Mouse (Mus musculus): ENCODE results near the gene C1ql4. TPM values are rescaled to one million over a fixed set of nuclear protein-coding genes. Genes with fewer than 3 reads are reported as not detected.

C1ql4 gene
- polyA plus RNA-seq, 1 experiment from 2014 or later = 1.3 TPM

DNA sequence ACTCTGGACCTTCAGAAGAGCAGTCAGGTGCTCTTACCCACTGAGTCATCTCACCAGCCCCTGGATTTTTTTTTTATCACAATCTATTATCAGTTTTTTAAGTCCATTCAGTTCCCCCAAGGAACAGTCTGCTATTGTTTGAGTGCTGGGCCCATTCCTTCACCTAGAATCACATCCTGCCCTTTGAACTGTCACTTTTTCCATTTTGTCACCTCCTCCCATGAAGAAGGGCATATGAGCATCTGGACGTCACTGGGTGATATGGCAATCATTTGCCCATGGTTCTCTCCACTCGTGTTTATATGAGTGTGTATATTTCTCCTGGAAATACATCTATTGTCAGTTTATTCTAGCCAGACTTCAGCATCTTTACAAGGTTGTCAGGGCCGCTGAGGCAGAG, 20.2 kb upstream of the C1ql4 start:
- ATAC-seq (ENCODE audit: low FRiP score, low TSS enrichment) = no peak
- 76% methylated on average over 3 of the region's 3 CpGs for WGBS

DNA sequence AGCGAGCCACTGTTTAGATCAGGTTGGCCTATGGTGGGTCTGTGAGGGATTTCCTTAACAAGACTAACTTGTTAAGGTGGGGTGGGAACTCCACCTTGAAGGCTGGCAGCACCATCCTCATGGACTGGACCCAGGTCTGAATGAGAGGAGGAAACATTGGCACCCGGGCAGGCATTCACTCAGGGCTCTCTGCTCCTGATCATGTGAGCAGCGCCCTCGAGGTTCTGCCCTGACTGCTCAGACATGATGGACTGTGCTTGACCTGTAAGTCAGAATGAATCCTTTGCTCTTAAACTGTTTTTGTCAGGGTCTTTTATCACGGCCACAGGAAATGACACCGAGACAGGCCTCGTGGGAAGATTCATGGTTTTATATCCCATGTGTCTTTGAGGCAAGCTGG, 17.6 kb upstream of the C1ql4 start:
- H3K36me3 ChIP-seq (ENCODE audit: control insufficient read depth, insufficient read depth, low read length) = no peaks in the 10 kb centered on the region
- 25% methylated on average over 7 of the region's 7 CpGs for WGBS
- ATAC-seq (ENCODE audit: low FRiP score, low TSS enrichment) = no peak; the same call in 1 of the 2 replicates
- 0 out of 2 replicates have a peak, but pooled peaks cover 4% of the 10 kb centered on the region for H3K4me1 ChIP-seq (ENCODE audit: control insufficient read depth, insufficient read depth, low read length)
- no peaks in the 10 kb centered on the region for H3K27me3 ChIP-seq (ENCODE audit: control insufficient read depth, insufficient read depth, low read length)
- no peak overlapping the region for H3K9ac ChIP-seq (ENCODE audit: low read depth, low read length)
- no peak overlapping the region for H3K4me2 ChIP-seq (replicated peaks; ENCODE audit: low read depth, low read length)
- H3K4me3 ChIP-seq (ENCODE audit: low read length) = no peak overlapping the region
- peaks cover 4% of the 10 kb centered on the region for H3K9me3 ChIP-seq (ENCODE audit: control insufficient read depth, low read length)
- no peak overlapping the region for H3K27ac ChIP-seq (ENCODE audit: low read depth, low read length)

More for the DNA sequence above, 20.2 kb upstream of the C1ql4 start:
- Histone ChIP-seq H3K4me3 (ENCODE audit: low read length) (no peak overlapping the region), H3K36me3 (ENCODE audit: control insufficient read depth, insufficient read depth, low read length) (no peaks in the 10 kb centered on the region), H3K27me3 (ENCODE audit: control insufficient read depth, insufficient read depth, low read length) (no peaks in the 10 kb centered on the region), H3K9ac (ENCODE audit: low read depth, low read length) (no peak overlapping the region), H3K27ac (ENCODE audit: low read depth, low read length) (no peak overlapping the region), H3K4me2 (replicated peaks; ENCODE audit: low read depth, low read length) (no peak overlapping the region), H3K9me3 (ENCODE audit: control insufficient read depth, low read length) (peaks cover 4% of the 10 kb centered on the region), H3K4me1 (ENCODE audit: control insufficient read depth, insufficient read depth, low read length) (0 out of 2 replicates have a peak, but pooled peaks cover 4% of the 10 kb centered on the region)

DNA sequence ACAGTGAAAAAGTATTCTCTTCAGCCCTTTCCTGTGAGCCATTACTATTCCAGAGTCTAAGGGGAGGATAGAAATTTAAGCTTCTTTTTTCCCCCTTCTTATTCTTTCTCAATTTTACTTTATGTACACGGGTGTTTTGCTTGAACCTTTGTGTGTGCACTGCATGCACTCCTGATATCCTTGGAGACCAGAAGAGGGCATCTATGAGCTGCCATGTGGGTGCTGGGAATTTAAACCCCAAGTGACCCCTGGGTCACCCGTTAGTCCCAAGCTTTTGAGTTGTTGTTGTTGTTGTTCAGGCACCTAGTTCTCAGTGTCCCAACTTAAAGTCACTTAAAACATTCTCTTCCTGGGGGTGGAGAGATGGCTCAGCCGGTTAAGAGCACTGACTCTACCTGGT, 12.4 kb upstream of the C1ql4 start:
- no peak for ATAC-seq (ENCODE audit: low FRiP score, low TSS enrichment)
- Histone ChIP-seq H3K4me2 (replicated peaks; ENCODE audit: low read depth, low read length) (no peak overlapping the region), H3K9me3 (ENCODE audit: control insufficient read depth, low read length) (no peaks in the 10 kb centered on the region), H3K27ac (ENCODE audit: low read depth, low read length) (no peak overlapping the region), H3K27me3 (ENCODE audit: control insufficient read depth, insufficient read depth, low read length) (peaks cover 36% of the 10 kb centered on the region), H3K4me3 (ENCODE audit: low read length) (no peak overlapping the region), H3K9ac (ENCODE audit: low read depth, low read length) (no peak overlapping the region), H3K36me3 (ENCODE audit: control insufficient read depth, insufficient read depth, low read length) (no peaks in the 10 kb centered on the region), H3K4me1 (ENCODE audit: control insufficient read depth, insufficient read depth, low read length) (peaks cover 32% of the 10 kb centered on the region)
- 50% methylated on average over 3 of the region's 3 CpGs for WGBS

DNA sequence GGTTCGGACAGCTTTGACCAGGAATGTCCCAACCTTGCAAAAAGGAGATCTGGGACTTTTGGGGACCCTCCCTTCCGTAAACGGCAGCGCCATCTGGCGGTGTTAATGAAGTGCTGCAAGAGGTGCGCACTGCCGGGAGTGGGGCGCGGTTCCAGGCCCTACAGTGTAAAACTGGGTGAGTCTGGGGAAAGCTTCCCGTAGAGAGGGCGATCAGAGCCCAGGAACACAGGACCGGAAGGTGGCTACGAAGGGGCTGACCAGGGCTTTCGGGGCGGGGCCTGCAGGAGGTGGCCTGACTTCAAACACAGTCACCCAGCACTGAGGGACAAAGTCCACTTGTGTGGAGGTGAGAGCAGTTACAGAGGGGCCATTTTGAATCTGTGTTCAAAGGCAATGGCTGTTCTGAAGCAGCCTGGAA, 11.5 kb upstream of the C1ql4 start:
- H3K27ac ChIP-seq (ENCODE audit: low read depth, low read length) = no peak overlapping the region

DNA sequence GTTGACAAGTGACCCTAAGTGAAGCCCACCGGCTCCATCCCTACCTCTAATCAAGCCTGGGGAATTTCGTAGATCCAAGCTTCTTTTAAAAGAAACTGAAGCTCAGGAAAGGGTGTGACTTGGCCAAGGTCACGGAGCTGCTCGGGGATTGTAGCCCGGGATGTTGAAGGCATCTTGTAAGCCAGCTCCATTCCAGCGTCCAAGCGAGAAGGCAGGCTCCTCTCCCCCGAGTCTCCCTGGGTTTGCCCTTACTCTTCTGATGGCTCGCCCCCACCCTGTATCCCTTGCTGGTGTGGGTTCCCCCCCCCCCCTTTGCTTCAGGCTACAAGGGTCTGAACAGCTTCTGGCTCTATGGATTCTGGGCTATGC, 10.9 kb upstream of the C1ql4 start:
- 2% methylated on average over 9 of the region's 9 CpGs for WGBS

More for the DNA sequence above, 11.5 kb upstream of the C1ql4 start:
- Histone ChIP-seq H3K9ac (ENCODE audit: low read depth, low read length) (peak overlapping the region; percentile 13; the same call in 1 of the 2 replicates), H3K36me3 (ENCODE audit: control insufficient read depth, insufficient read depth, low read length) (no peaks in the 10 kb centered on the region), H3K4me2 (replicated peaks; ENCODE audit: low read depth, low read length) (peak overlapping the region; percentile 70), H3K9me3 (ENCODE audit: control insufficient read depth, low read length) (no peaks in the 10 kb centered on the region), H3K4me1 (ENCODE audit: control insufficient read depth, insufficient read depth, low read length) (peaks cover 37% of the 10 kb centered on the region), H3K27me3 (ENCODE audit: control insufficient read depth, insufficient read depth, low read length) (peaks cover 42% of the 10 kb centered on the region), H3K4me3 (ENCODE audit: low read length) (peak overlapping the region; percentile 38)
- 2% methylated on average over 15 of the region's 15 CpGs for WGBS
- ATAC-seq (ENCODE audit: low FRiP score, low TSS enrichment) = peak; percentile 34; the same call in 1 of the 2 replicates

DNA sequence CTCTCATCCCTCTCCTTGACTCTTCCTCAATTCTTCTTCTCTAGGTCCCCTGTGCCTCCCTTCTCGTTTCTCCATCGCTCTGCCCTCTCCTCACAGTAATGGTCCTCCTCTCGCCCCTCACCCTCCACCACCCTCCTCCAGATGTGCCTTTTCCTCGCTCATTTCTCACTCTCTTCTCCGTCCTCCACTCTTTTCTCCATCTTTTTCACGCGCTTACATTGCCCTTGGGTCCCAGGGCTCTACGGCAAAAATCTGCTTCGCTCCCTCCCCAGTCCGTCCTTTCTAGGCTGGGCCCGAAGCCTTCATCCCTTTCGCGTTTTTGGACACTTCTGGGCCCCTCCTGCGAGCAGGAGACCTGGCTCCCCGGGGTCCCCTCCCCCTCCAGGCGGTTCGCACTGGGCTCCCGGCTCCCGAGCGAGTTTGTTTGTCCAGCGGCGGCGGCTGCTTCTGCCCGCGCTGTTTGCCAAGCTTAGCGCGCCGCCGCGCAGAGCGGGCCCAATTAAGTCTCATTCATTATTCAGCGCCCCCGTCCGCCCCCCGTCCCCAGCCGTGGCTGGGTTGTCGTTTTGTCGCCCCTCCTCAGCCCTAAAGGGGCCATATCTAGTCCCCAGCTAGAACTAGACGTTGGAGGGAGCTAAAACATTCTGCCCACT, 10.3 kb upstream of the C1ql4 start:
- Histone ChIP-seq H3K27me3 (ENCODE audit: control insufficient read depth, insufficient read depth, low read length) (peaks cover 42% of the 10 kb centered on the region), H3K4me1 (ENCODE audit: control insufficient read depth, insufficient read depth, low read length) (peaks cover 45% of the 10 kb centered on the region), H3K4me2 (replicated peaks; ENCODE audit: low read depth, low read length) (peak overlapping the region; percentile 70)

More for the DNA sequence above, 10.9 kb upstream of the C1ql4 start:
- ATAC-seq (ENCODE audit: low FRiP score, low TSS enrichment) = no peak
- H3K9me3 ChIP-seq (ENCODE audit: control insufficient read depth, low read length) = no peaks in the 10 kb centered on the region
- H3K36me3 ChIP-seq (ENCODE audit: control insufficient read depth, insufficient read depth, low read length) = no peaks in the 10 kb centered on the region
- peak overlapping the region; percentile 45; the same call in 1 of the 2 replicates for H3K9ac ChIP-seq (ENCODE audit: low read depth, low read length)
- H3K4me1 ChIP-seq (ENCODE audit: control insufficient read depth, insufficient read depth, low read length) = peaks cover 41% of the 10 kb centered on the region
- peak overlapping the region; percentile 38 for H3K4me3 ChIP-seq (ENCODE audit: low read length)
- H3K4me2 ChIP-seq (replicated peaks; ENCODE audit: low read depth, low read length) = peak overlapping the region; percentile 70
- H3K27ac ChIP-seq (ENCODE audit: low read depth, low read length) = no peak overlapping the region
- H3K27me3 ChIP-seq (ENCODE audit: control insufficient read depth, insufficient read depth, low read length) = peaks cover 42% of the 10 kb centered on the region

DNA sequence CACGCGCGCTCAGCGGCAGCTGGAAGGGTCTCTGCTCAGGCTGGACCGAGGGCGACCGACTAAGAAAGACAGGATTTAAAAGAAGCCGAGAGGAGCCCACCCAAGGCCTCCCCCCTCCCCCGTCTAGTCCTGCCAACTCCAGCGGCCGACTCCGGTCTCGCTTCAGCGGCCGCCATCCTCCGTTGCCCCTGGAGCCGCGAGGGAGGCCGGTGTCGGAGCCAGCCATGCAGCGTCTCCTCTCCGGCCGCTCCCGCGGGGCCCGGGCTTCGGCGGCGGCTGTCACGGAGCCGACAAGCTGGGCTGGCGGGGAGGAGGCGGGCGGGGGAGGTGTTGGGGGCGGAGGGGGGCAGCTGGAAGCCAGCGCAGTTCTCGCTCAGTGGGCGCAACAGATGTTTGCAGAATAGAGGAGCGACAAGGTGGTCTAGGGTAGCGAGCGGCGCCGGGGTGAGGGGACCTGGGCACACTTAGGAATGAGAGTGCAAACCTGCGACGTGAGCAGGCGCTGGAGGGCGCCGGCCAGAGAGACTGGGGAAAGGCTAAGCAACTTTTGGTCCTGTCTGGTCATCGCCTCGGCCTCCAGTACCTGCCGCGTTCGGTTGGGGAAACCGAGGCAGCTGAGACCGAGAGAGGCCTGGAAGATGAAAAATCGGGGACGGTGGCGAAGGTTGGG, 9.3 kb upstream of the C1ql4 start:
- peak overlapping the region; percentile 32; the same call in 1 of the 2 replicates for H3K9ac ChIP-seq (ENCODE audit: low read depth, low read length)
- H3K4me2 ChIP-seq (replicated peaks; ENCODE audit: low read depth, low read length) = peak overlapping the region; percentile 70
- peak overlapping the region; percentile 38 for H3K4me3 ChIP-seq (ENCODE audit: low read length)
- H3K36me3 ChIP-seq (ENCODE audit: control insufficient read depth, insufficient read depth, low read length) = no peaks in the 10 kb centered on the region
- peak; percentile 33 for ATAC-seq (ENCODE audit: low FRiP score, low TSS enrichment)
- peak overlapping the region; percentile 52; the same call in 1 of the 2 replicates for H3K27ac ChIP-seq (ENCODE audit: low read depth, low read length)
- H3K4me1 ChIP-seq (ENCODE audit: control insufficient read depth, insufficient read depth, low read length) = peaks cover 45% of the 10 kb centered on the region
- H3K9me3 ChIP-seq (ENCODE audit: control insufficient read depth, low read length) = no peaks in the 10 kb centered on the region
- WGBS = 0% methylated on average over 56 of the region's 58 CpGs
- peaks cover 49% of the 10 kb centered on the region for H3K27me3 ChIP-seq (ENCODE audit: control insufficient read depth, insufficient read depth, low read length)

More for the DNA sequence above, 10.3 kb upstream of the C1ql4 start:
- Histone ChIP-seq H3K27ac (ENCODE audit: low read depth, low read length) (peak overlapping the region; percentile 52; the same call in 1 of the 2 replicates), H3K9me3 (ENCODE audit: control insufficient read depth, low read length) (no peaks in the 10 kb centered on the region), H3K36me3 (ENCODE audit: control insufficient read depth, insufficient read depth, low read length) (no peaks in the 10 kb centered on the region), H3K4me3 (ENCODE audit: low read length) (peak overlapping the region; percentile 38), H3K9ac (ENCODE audit: low read depth, low read length) (peak overlapping the region; percentile 45)
- under 1% methylated on average over 39 of the region's 39 CpGs for WGBS
- ATAC-seq (ENCODE audit: low FRiP score, low TSS enrichment) = no peak

DNA sequence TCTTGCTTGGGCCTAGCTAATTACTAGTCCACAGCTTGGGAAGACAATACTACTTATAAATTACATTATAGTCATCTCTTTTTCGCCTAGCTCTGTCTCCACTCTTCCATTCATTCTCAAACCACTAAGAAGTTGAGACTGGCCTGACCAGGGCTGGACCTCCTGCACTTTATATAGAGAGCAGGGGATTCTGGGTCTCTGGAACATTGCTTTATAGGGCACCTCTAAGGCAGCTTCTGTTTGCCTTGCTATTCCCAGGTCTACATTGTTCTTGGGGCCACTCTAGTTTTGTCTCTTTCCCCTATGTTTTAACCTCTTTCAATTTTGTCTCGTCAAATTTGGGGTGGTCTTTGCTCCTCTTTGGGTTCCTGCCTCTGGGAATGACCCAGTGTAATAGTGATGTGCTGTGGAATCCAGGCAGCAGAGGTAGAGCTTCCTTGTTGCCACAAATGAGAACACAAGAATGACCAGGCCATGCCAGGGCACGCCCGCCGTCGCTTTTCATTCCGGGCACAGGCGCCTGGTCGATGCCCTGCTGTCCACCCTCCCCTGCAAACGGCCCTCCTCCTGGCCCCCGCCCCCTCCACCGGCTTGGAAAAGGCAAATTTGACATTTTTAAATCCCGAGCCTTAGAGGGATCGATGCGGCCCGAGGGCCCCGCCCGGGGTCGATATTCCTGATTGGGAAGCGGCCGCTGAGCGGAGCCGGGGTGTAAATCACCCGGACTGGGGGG, 8.6 kb upstream of the C1ql4 start:
- peak overlapping the region; percentile 70 for H3K4me2 ChIP-seq (replicated peaks; ENCODE audit: low read depth, low read length)
- H3K27ac ChIP-seq (ENCODE audit: low read depth, low read length) = peak overlapping the region; percentile 52; the same call in 1 of the 2 replicates
- H3K9ac ChIP-seq (ENCODE audit: low read depth, low read length) = peak overlapping the region; percentile 32; the same call in 1 of the 2 replicates
- ATAC-seq (ENCODE audit: low FRiP score, low TSS enrichment) = no peak
- peaks cover 45% of the 10 kb centered on the region for H3K4me1 ChIP-seq (ENCODE audit: control insufficient read depth, insufficient read depth, low read length)
- 3% methylated on average over 24 of the region's 24 CpGs for WGBS
- peaks cover 52% of the 10 kb centered on the region for H3K27me3 ChIP-seq (ENCODE audit: control insufficient read depth, insufficient read depth, low read length)
- H3K9me3 ChIP-seq (ENCODE audit: control insufficient read depth, low read length) = no peaks in the 10 kb centered on the region
- peak overlapping the region; percentile 38 for H3K4me3 ChIP-seq (ENCODE audit: low read length)
- H3K36me3 ChIP-seq (ENCODE audit: control insufficient read depth, insufficient read depth, low read length) = no peaks in the 10 kb centered on the region

Measured in kidney, embryonic 14.5 days (tissue).